Mouse (Mus musculus) lung, postnatal 36 days (tissue): ENCODE measurements around the gene As3mt.

Experiments
- DNase-seq: peaks from one replicate; pipeline ENCODE4 v3.0.0; 2022; ENCODE audit warnings: mixed read lengths

As3mt gene

GRCm38 (mm10) chr19:46707296-46708151 is at the start of gene As3mt:
As3mt (plus strand) TSS chr19:46707458.
- peak; percentile 86 for DNase-seq

- no peak for DNase-seq
Observed at GRCm38 (mm10) chr19:46658348-46658747, 48.9 kb upstream of the As3mt start.

DNA sequence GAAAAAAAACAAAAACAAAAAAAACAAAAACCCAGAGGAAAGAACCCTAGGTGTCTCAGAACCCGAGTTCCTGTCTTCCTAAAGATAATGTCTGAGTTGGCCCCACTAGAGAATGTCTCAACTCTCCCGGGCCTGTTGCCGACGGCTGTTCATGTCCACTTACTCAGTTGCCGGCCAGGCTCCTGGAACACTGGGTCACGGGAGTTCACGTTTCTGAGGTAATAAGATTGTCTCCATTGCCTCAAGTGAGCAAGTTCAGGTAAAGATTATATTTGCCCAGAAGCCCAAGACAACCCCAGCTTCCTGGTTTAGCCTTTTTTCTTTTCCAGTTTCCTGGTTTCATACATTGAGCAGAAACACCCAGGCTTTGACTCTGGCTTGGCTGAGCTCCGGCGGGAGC is 48.4 kb upstream of the As3mt start:
- peak; percentile 61 for DNase-seq

DNA sequence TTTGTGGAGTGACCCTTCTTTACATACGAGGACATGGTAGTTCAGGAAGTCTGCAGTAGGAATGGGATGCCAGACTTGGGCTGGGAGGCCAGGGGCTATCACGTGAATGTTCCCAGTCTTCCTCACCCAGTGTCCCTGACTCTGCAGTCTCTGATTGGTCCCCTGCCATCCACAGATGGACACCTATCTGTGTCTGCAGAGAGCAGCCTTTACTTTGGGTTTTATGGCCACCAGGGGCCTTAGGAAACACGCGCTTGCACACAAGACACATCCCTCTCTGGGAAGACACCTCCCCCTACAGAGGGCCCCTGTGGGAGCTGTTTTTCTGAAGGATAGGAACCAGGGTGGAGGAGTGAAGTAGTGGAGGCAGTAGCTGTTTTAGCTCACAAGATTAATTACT is 45.7 kb upstream of the As3mt start:
- no peak for DNase-seq

DNA sequence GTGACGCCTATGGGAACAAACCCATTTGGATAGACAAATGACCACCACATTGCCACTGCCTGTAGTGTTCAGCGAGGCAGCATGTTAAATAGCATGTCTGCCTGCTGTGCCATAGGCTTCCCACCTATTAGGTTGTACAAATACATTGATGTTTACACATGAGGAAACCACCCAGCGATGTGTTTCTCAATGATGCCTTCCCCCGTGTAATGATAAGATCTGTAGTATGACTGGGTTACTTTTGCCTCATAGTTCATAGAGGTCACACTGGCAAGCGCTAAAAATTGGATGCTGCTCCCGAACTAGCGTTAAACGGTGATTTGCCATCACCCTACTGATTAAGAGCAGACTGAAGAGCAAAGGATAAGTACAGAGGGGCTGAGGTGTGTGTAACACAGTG is 45.0 kb upstream of the As3mt start:
- DNase-seq = no peak

- no peak for DNase-seq
Observed at GRCm38 (mm10) chr19:46662784-46663183, 44.5 kb upstream of the As3mt start.

- DNase-seq = no peak
Observed at GRCm38 (mm10) chr19:46665474-46665873, 41.8 kb upstream of the As3mt start.

DNA sequence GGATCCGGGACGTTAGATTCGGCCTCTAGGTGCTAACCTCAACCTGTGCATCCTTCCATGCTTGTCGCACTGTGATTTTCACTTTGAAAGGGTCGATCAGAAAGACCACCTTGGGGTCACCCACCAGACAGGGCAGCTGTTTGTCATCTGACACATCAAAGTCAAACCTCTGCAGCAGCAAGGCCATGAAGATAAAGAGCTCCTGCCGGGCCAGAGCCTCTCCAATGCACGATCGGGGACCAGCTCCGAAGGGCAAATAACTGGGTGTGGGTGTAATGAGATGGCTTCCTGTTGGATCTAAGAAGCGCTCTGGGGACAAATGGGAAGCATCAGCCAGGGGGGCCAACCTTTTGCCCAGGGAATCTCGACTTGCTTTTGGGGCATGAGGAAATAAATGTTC is 40.0 kb upstream of the As3mt start:
- no peak for DNase-seq

DNA sequence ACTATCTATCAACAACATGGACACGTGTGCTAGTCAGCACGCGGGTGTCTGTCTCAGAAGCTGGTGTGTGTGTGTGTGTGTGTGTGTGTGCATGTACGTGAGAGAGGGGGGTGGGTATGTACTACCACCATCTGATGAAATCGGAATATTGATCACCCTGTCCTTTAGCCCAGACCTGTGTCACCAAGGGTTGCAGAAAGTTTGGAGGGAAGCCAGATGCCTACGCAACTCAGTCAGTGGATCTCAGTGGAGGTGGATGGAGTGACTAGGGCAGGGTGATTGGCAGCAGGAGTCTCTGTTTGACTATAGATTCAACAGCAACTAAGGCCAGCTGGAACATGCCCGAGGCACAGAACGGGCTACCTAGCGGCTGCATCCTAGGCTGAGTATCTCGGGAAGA is 39.0 kb upstream of the As3mt start:
- no peak for DNase-seq

DNA sequence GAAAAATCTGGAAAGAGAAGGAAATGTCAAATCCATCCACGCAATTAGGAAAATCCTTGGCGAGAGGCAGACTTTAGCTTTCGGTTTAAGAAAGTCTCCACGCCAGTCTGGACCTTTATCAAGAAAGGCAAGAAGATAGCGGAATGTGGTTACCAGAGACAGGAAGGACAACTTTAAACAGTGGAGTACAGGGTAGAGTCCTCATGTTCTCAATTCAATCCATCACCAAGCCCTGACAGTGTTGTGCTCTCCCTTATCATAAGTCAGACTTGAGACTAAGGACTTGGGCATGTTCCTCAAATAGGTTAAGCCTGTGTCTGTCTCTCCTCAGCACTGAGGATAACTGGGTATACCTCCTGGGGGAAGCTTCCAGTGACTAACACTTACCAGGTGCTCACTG is 37.5 kb upstream of the As3mt start:
- no peak for DNase-seq

GRCm38 (mm10) chr19:46670691-46671090 is 36.6 kb upstream of the As3mt start:
- DNase-seq = peak; percentile 63

DNA sequence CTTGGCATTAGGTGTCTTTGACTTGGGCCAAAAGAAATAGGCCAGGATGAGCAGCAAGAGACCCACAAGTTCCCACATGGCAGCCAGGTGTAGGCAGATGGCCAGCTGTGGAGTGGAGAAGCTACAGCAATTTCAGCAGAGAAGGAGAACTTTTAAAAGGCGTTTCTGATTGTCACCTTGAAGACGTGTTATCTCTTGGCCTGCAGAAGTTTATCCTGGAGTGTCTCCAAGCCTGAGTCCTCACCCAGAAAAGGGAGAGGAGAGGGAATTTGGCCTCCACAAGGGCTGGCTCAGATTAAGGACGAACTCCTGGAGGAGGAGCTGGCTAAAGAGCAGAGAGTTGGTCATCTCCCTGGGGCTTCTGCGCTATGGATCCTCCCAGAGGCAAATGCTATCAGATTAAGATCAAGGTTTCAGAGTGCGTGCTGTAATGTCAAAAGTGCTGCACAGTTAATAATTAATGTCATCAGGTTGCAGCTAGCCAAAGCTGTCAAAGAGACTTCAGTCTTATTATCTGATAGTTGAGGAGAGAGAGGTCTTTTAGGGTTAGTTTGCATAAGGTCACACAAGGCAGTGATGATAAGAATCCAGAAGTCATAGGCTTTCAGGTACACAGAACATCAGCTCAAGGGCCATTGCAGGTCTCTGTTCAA is 34.4 kb upstream of the As3mt start, which contains the start of gene Cyp17a1:
TSS of gene Cyp17a1 (minus strand) at position 407 of the 653 bp plus-strand sequence.
- no peak for DNase-seq

GRCm38 (mm10) chr19:46675641-46676040 is 31.6 kb upstream of the As3mt start:
- no peak for DNase-seq

- DNase-seq = no peak
Observed at GRCm38 (mm10) chr19:46679720-46680383, 27.4 kb upstream of the As3mt start.

- DNase-seq = peak; percentile 88
Observed at GRCm38 (mm10) chr19:46689460-46690372, 17.5 kb upstream of the As3mt start, which contains the start of gene Borcs7. Borcs7 (plus strand) TSS chr19:46689906.

- DNase-seq = no peak
Observed at GRCm38 (mm10) chr19:46690387-46690786, 16.9 kb upstream of the As3mt start.

GRCm38 (mm10) chr19:46691078-46691477 is 16.2 kb upstream of the As3mt start:
- DNase-seq = no peak

GRCm38 (mm10) chr19:46693146-46693545 is 14.1 kb upstream of the As3mt start:
- no peak for DNase-seq

- DNase-seq = no peak
Observed at GRCm38 (mm10) chr19:46696482-46696881, 10.8 kb upstream of the As3mt start.

DNA sequence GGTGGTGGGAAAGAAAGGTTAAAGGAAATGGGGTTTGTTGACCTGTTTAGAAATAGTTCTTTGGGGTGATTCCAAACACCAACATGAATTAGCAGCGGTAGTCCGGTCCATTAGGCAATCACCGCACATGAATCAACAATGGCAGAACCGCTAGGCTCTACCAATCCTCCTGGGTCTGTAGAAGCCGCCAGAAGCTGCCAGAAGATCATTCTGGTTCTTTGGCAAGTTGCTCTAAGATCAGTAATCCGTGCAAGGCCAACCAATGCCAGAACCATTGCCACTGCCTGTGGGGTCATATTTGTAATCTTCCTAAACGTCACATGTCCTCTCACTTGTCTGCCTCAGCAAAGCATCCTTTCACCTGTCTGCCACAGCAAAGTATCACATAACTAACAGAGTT is 10.3 kb upstream of the As3mt start:
- DNase-seq = no peak

DNA sequence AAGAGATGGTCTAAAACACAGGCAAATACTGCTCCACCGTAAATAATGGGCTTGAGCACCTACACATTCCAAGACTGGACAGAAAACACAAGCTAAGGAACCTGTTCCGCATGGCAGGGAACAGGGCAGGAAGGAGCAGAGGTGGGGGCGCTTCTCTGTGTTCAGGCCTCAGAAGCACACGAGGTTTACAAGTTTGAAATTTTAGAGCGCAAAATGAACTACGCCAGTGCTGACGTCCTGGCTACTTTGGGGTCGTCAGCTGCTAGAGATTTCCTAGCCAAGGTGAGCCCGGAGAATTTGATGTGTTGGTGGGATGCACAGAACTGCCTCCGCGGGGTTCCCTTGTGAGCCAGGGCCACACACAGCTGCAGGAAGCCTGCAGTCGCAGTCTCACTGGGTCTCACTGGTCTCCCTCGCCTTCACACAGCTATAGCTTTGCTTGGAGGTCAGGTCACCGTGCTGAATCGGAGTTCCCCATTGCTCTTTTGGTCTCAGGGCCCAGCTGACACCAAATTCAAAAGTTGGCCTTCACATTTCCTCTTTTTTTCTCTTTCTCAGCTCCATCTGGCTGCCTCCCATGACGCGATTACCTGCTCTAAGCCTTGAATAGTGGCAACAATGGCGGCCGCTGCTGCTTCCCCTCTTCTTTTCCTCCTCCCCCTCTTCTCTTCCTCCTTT is 9.3 kb upstream of the As3mt start:
- peak; percentile 21 for DNase-seq

- no peak for DNase-seq
Observed at GRCm38 (mm10) chr19:46699011-46699481, 8.2 kb upstream of the As3mt start.
